Mouse (Mus musculus) CH12.LX (cell line): ENCODE data around the gene Ift46.

Experiments used
- CHD2 ChIP-seq: IDR thresholded peaks from 2 replicates; pipeline ENCODE4 v1.6.1; 2011; ENCODE audit warnings: low read length, improper control_type of control experiment
- CTCF ChIP-seq, 2 experiments: IDR thresholded peaks in 1 of 2; conservative IDR thresholded peaks in 1 of 2; 2 replicates each; pipeline ENCODE4 v1.5.1; 2011 to 2012; ENCODE audit warnings: low read depth in 2 of 2, low read length in 2 of 2, improper control_type of control experiment in 1 of 2, inconsistent platforms in 1 of 2, mild to moderate bottlenecking in 1 of 2, moderate library complexity in 1 of 2
- KAT2A ChIP-seq: IDR thresholded peaks from 2 replicates; pipeline ENCODE4 v1.6.1; 2012; ENCODE audit warnings: low read length, improper control_type of control experiment, inconsistent platforms; ENCODE audit not compliant: insufficient replicate concordance
- MYC ChIP-seq: IDR thresholded peaks from 2 replicates; pipeline ENCODE4 v1.6.1; 2011; ENCODE audit warnings: low read depth, mild to moderate bottlenecking, improper control_type of control experiment, low read length
- NELFE ChIP-seq: IDR thresholded peaks from 2 replicates; pipeline ENCODE4 v1.6.1; 2011; ENCODE audit warnings: low read depth, low read length, improper control_type of control experiment
- ZNF384 ChIP-seq: IDR thresholded peaks from 2 replicates; pipeline ENCODE4 v1.6.1; 2012; ENCODE audit warnings: low read depth, low read length, improper control_type of control experiment, inconsistent platforms

- TF ChIP-seq CTCF (conservative IDR thresholded peaks at IDR 0.05 in 1 of 2, IDR thresholded peaks at IDR 0.05 in 1 of 2; ENCODE audit: low read depth in 2 of 2, low read length in 2 of 2) (peak; percentile 89 to 90), KAT2A (no peak), CHD2 (no peak), MYC (no peak), NELFE (no peak), ZNF384 (no peak)
These were observed 73.5 kb downstream of the Ift46 start for GRCm38 (mm10) chr9:44841241-44841640.
